Mouse (Mus musculus): ENCODE results near the gene Smyd4. TPM values are rescaled to one million over a fixed set of nuclear protein-coding genes. Genes with fewer than 3 reads are reported as not detected.

The Smyd4 gene
- polyA plus RNA-seq, 1 experiment from 2014 or later: 6.4 TPM

DNA sequence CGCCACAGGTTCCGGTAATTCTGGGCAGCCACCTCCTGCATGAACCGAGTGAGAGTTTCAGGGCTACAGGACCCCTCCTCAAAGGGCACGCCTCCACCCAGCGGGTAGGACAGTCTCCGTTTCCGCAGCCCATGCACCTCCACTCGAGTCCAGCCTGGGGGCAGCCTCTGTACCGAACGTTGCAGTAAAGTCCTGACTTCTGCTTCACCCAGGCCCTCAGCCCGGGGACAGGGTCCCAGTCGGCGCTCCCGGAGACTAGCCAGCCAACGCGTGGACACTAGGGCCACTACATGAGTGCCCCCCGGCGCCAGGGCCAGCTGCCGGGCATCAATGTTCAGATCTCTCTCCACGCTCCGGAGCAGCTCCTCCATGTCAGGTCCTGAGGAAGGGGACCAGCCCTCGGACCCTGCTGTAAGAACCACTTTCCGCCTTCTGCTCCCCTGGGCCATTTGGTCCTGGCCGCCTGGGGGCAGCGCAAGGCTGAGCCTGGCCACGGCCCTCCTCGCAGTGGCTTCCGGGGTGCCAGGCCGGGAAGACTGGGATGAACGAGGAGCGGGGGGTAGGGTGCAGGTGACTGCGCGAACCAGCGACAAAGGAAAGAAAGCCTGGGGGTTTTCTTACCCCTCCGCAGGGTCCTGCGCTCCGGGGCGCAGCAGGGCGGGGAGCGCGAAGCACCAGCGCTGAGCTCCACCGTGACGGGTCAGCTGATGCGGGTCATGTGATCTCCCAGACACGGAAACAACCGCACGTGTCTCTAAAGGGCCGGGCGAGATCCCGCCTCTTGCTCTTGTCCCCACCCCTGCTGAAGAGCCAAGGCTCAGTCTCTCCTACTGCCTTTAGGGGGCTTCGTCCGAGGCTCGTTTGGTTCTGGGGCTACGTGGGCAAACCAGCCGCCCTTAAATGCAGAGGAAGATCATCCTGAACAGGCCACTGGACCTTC is 106.0 kb downstream of the Smyd4 start, which contains the start of gene Wdr81:
TSS of gene Wdr81 (minus strand) at position 727 of the 940 bp plus-strand sequence.
- TF ChIP-seq EP300 (IDR thresholded peaks at IDR 0.05) (no peak), CTCF (IDR thresholded peaks at IDR 0.05) (peak; percentile 75)
- peak; percentile 97 for DNase-seq (ENCODE audit: low spot score)

More for the DNA sequence above, 106.0 kb downstream of the Smyd4 start, which contains the start of gene Wdr81:
- peak within 1 kb of the TSS; percentile 51 for H3K4me3 ChIP-seq (ENCODE audit: low read depth, low read length)
- H3K4me1 ChIP-seq (ENCODE audit: insufficient read depth, low read depth, low read length): peaks cover 13% of the 10 kb centered on the region; the same call in 1 of the 2 replicates
- 4% methylated on average over 55 of the region's 56 CpGs for WGBS
- no peaks in the 10 kb centered on the region; the same call in 1 of the 2 replicates for H3K36me3 ChIP-seq (ENCODE audit: insufficient read depth, low read length)
- H3K4me2 ChIP-seq (replicated peaks; ENCODE audit: low read depth, low read length): peak within 1 kb of the TSS; percentile 94
- ATAC-seq: peak; percentile 91
- H3K27me3 ChIP-seq (replicated peaks; ENCODE audit: insufficient read depth, low read length): no peaks in the 10 kb centered on the region
- no peaks in the 10 kb centered on the region for H3K9me3 ChIP-seq (ENCODE audit: low read length)
- peak within 1 kb of the TSS; percentile 39 for H3K9ac ChIP-seq (replicated peaks; ENCODE audit: low read depth)
- peak within 1 kb of the TSS; percentile 80 for H3K27ac ChIP-seq (ENCODE audit: low read length)

Small RNA genes lying within 50 kb of the gene (microRNA-seq; reads per million reads assigned to microRNA genes)
- not detected for gene Gm47300

Other genes with a start within 250 kb of the Smyd4 start
- 9.9 and 13.4 TPM in 2 replicates for gene Hic1, start 178.9 kb upstream of the Smyd4 start, polyA plus RNA-seq (2015; fragmentation: Nextera tagmentation; extraction: Ambion mirVana)
- 19.7 and 22.0 TPM in 2 replicates for gene Ovca2, start 169.6 kb upstream of the Smyd4 start, polyA plus RNA-seq (2015; fragmentation: Nextera tagmentation; extraction: Ambion mirVana)
- gene Dph1, start 157.2 kb upstream of the Smyd4 start, polyA plus RNA-seq (2015; fragmentation: Nextera tagmentation; extraction: Ambion mirVana): 11.3 and 14.8 TPM in 2 replicates
- 3.6 and 4.3 TPM in 2 replicates for gene Rtn4rl1, start 154.7 kb upstream of the Smyd4 start, polyA plus RNA-seq (2015; fragmentation: Nextera tagmentation; extraction: Ambion mirVana)
- gene Rpa1, start 109 bp upstream of the Smyd4 start, polyA plus RNA-seq (2015; fragmentation: Nextera tagmentation; extraction: Ambion mirVana): 44.7 and 52.3 TPM in 2 replicates
- 58.0 and 64.2 TPM in 2 replicates for gene Serpinf1, start 74.3 kb downstream of the Smyd4 start, polyA plus RNA-seq (2015; fragmentation: Nextera tagmentation; extraction: Ambion mirVana)
- gene Serpinf2, start 91.2 kb downstream of the Smyd4 start, polyA plus RNA-seq (2015; fragmentation: Nextera tagmentation; extraction: Ambion mirVana): 0.14 and 0.19 TPM in 2 replicates
- 5.9 and 7.2 TPM in 2 replicates for gene Wdr81, start 106.3 kb downstream of the Smyd4 start, polyA plus RNA-seq (2015; fragmentation: Nextera tagmentation; extraction: Ambion mirVana)
- gene Tlcd2, start 113.3 kb downstream of the Smyd4 start, polyA plus RNA-seq (2015; fragmentation: Nextera tagmentation; extraction: Ambion mirVana): 6.1 and 8.7 TPM in 2 replicates
- gene Prpf8, start 138.4 kb downstream of the Smyd4 start, polyA plus RNA-seq (2015; fragmentation: Nextera tagmentation; extraction: Ambion mirVana): 19.7 and 22.5 TPM in 2 replicates
- 12.4 and 15.7 TPM in 2 replicates for gene Rilp, start 161.7 kb downstream of the Smyd4 start, polyA plus RNA-seq (2015; fragmentation: Nextera tagmentation; extraction: Ambion mirVana)
- gene Scarf1, start 165.1 kb downstream of the Smyd4 start, polyA plus RNA-seq (2015; fragmentation: Nextera tagmentation; extraction: Ambion mirVana): 18.5 and 21.2 TPM in 2 replicates
- gene Slc43a2, start 183.3 kb downstream of the Smyd4 start, polyA plus RNA-seq (2015; fragmentation: Nextera tagmentation; extraction: Ambion mirVana): 18.2 and 24.0 TPM in 2 replicates
- 71.1 and 74.4 TPM in 2 replicates for gene Pitpna, start 239.7 kb downstream of the Smyd4 start, polyA plus RNA-seq (2015; fragmentation: Nextera tagmentation; extraction: Ambion mirVana)

All from lung, postnatal 0 days (tissue).